Mouse (Mus musculus): ENCODE measurements around the gene Usp2. TPM values are rescaled to one million over a fixed set of nuclear protein-coding genes. Genes with fewer than 3 reads are reported as not detected.

The Usp2 gene
- polyA plus RNA-seq, 1 experiment from 2014 or later, result 12.2 TPM

DNA sequence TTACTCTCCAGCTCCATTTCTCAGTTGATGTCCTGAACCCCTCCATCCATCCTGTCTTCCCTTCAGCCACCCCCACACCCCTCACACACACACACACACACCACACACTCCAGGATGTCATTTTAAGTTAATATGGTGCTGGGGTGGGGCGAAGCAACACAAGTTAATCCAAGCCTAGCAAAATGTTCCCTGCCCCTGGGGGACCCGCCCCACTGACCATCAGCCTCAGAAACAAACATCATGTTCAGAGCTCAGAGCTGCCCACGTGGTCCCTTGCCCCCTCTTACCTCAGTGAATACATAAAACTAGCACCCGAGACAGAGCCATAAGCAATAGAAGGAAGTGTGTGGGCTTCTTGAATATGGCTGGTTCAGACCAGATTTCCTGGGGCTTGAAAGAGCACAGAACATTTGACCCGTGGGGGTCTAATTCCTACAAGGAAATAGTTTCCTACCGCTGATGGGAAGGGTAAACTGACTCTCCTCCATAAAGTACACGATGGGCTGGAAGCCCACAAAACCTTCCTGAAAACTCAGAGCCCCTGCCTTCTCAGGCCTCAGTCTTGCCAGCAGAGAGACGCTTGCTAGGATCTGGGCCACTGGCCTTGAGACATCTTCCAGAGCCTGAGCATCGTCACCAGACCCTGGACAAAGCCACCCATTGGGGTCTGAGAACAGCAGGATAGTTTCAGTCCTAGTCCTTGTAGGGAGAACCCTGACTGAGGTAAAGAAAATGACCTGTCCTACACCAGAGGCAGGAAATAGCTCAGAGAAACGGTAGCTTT, 13.4 kb downstream of the Usp2 start:
- no peak overlapping the region for H3K4me2 ChIP-seq
- no peak for ATAC-seq (ENCODE audit: low FRiP score)
- H3K36me3 ChIP-seq, result no peaks in the 10 kb centered on the region
- no peak overlapping the region for H3K4me3 ChIP-seq
- WGBS, result 81% methylated on average over 10 of the region's 10 CpGs
- no peak overlapping the region for H3K27ac ChIP-seq
- peaks cover 25% of the 10 kb centered on the region for H3K27me3 ChIP-seq
- peaks cover 53% of the 10 kb centered on the region for H3K4me1 ChIP-seq (replicated peaks)
- H3K9me3 ChIP-seq, result no peaks in the 10 kb centered on the region
- H3K9ac ChIP-seq, result no peak overlapping the region

GRCm38 (mm10) chr9:44080953-44081352, 14.1 kb downstream of the Usp2 start:
- 69% methylated on average over 5 of the region's 5 CpGs for WGBS
- peaks cover 53% of the 10 kb centered on the region for H3K4me1 ChIP-seq (replicated peaks)
- H3K36me3 ChIP-seq, result no peaks in the 10 kb centered on the region
- ATAC-seq (ENCODE audit: low FRiP score), result no peak
- H3K27ac ChIP-seq, result no peak overlapping the region
- peaks cover 33% of the 10 kb centered on the region for H3K27me3 ChIP-seq
- H3K4me3 ChIP-seq, result no peak overlapping the region
- H3K4me2 ChIP-seq, result no peak overlapping the region
- H3K9me3 ChIP-seq, result no peaks in the 10 kb centered on the region
- no peak overlapping the region for H3K9ac ChIP-seq

DNA sequence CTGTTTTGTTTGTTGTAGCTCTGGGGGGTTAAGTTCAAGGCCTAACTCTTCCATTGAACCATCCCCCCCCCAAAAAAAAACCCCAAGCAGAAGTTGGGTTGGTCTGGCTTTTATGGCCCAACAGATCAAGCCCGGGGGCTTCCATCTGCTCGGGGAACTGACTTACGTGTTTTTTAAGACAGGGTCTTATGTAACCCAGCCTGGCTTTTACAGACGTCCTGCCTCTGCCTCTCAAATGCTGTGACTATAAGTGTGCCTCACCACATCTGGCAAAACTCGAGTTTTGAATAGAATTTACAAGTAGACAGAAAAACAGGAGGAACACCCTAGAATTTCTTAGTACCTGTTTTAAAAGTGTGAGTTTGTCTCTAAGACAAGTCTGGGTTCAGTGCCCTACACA, 14.8 kb downstream of the Usp2 start:
- Histone ChIP-seq H3K4me1 (replicated peaks) (peaks cover 49% of the 10 kb centered on the region), H3K9ac (no peak overlapping the region), H3K9me3 (no peaks in the 10 kb centered on the region), H3K4me3 (no peak overlapping the region), H3K36me3 (no peaks in the 10 kb centered on the region), H3K27me3 (peaks cover 39% of the 10 kb centered on the region), H3K4me2 (no peak overlapping the region), H3K27ac (no peak overlapping the region)
- 72% methylated on average over 5 of the region's 5 CpGs for WGBS
- no peak for ATAC-seq (ENCODE audit: low FRiP score)

- Histone ChIP-seq H3K36me3 (no peaks in the 10 kb centered on the region), H3K4me2 (no peak overlapping the region), H3K4me3 (no peak overlapping the region), H3K9me3 (no peaks in the 10 kb centered on the region), H3K27me3 (peaks cover 46% of the 10 kb centered on the region), H3K27ac (no peak overlapping the region), H3K9ac (no peak overlapping the region), H3K4me1 (replicated peaks) (peaks cover 43% of the 10 kb centered on the region)
- no peak for ATAC-seq (ENCODE audit: low FRiP score)
- WGBS, result 89% methylated on average over 5 of the region's 5 CpGs
These were observed 15.4 kb downstream of the Usp2 start for GRCm38 (mm10) chr9:44082266-44082665.

- no peak overlapping the region for H3K27ac ChIP-seq
- peaks cover 56% of the 10 kb centered on the region for H3K27me3 ChIP-seq
- no peak for ATAC-seq (ENCODE audit: low FRiP score)
- peak overlapping the region; percentile 56 for H3K4me3 ChIP-seq
- 10% methylated on average over 23 of the region's 23 CpGs for WGBS
- H3K4me2 ChIP-seq, result peak overlapping the region; percentile 98
- no peaks in the 10 kb centered on the region for H3K36me3 ChIP-seq
- no peak overlapping the region; the same call in 1 of the 2 replicates for H3K9ac ChIP-seq
- no peaks in the 10 kb centered on the region for H3K9me3 ChIP-seq
- peaks cover 45% of the 10 kb centered on the region for H3K4me1 ChIP-seq (replicated peaks)
These were observed 16.7 kb downstream of the Usp2 start for GRCm38 (mm10) chr9:44083392-44084121.

GRCm38 (mm10) chr9:44084236-44084635, 17.4 kb downstream of the Usp2 start:
- Histone ChIP-seq H3K9ac (peak overlapping the region; percentile 78), H3K27me3 (peaks cover 62% of the 10 kb centered on the region), H3K4me3 (peak overlapping the region; percentile 56), H3K36me3 (no peaks in the 10 kb centered on the region), H3K4me2 (peak overlapping the region; percentile 98), H3K4me1 (replicated peaks) (peaks cover 39% of the 10 kb centered on the region), H3K9me3 (no peaks in the 10 kb centered on the region), H3K27ac (no peak overlapping the region)
- WGBS, result 3% methylated on average over 14 of the region's 14 CpGs
- no peak for ATAC-seq (ENCODE audit: low FRiP score)

GRCm38 (mm10) chr9:44084659-44085229, 17.9 kb downstream of the Usp2 start:
- H3K4me1 ChIP-seq (replicated peaks), result peaks cover 39% of the 10 kb centered on the region
- no peaks in the 10 kb centered on the region for H3K9me3 ChIP-seq
- peak overlapping the region; percentile 98 for H3K4me2 ChIP-seq
- peak; percentile 66 for ATAC-seq (ENCODE audit: low FRiP score)
- no peak overlapping the region for H3K27ac ChIP-seq
- peak overlapping the region; percentile 78 for H3K9ac ChIP-seq
- H3K4me3 ChIP-seq, result peak overlapping the region; percentile 56
- no peaks in the 10 kb centered on the region for H3K36me3 ChIP-seq
- H3K27me3 ChIP-seq, result peaks cover 67% of the 10 kb centered on the region
- WGBS, result under 1% methylated on average over 62 of the region's 62 CpGs

GRCm38 (mm10) chr9:44085276-44085675, 18.5 kb downstream of the Usp2 start:
- Histone ChIP-seq H3K4me3 (peak overlapping the region; percentile 56), H3K27ac (no peak overlapping the region), H3K27me3 (peaks cover 69% of the 10 kb centered on the region), H3K9me3 (no peaks in the 10 kb centered on the region), H3K9ac (peak overlapping the region; percentile 78), H3K36me3 (no peaks in the 10 kb centered on the region), H3K4me2 (peak overlapping the region; percentile 98), H3K4me1 (replicated peaks) (peaks cover 39% of the 10 kb centered on the region)
- 5% methylated on average over 10 of the region's 10 CpGs for WGBS
- no peak for ATAC-seq (ENCODE audit: low FRiP score)

DNA sequence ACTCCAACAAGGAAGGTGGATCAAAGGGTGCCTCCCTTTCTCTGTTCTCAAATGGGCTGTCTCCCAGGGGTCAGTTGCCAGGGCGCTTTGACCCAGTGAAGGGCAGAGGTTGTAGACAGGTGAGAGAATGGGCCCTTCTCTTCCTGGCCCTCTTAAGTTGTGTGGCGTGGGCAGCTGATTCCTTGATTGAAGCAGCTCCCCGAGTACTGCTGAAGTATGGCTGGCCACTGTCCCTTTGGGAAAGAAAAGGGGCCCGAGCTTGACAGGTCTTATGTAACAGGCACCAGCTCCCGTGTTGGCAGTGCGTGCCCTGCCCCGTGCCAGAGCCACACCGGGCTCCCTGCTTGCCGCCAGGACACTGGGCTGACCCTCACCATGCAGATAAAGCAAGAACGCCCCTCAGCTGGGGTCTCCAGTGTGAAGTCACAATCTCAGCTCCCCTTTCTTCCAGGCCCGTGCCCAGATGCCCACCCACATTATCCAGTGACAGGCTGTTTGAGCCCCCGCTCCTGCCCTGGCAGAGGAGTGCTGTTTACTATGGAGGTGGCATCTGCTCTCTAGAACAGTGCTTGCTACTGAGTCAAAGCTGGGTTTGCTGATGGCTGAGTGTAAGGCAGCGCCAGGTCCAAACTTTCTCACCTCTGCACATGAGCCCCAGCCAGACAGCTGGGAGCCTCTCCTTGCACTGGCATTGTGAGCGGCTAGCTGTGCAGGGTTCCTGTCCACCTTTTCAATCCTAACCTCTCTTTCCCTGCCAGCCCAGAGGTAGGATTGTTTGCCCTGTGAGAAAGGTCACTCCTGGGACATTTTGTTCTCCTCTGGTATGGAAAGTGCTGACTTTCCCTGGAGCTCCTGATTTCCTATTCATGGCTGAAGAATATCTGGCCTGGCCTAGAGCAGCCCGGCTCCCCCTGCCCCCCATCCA, 19.2 kb downstream of the Usp2 start:
- Histone ChIP-seq H3K4me2 (peak overlapping the region; percentile 98), H3K9me3 (no peaks in the 10 kb centered on the region), H3K9ac (no peak overlapping the region), H3K4me1 (replicated peaks) (peaks cover 37% of the 10 kb centered on the region), H3K36me3 (no peaks in the 10 kb centered on the region; the same call in 1 of the 2 replicates), H3K27ac (no peak overlapping the region), H3K4me3 (no peak overlapping the region), H3K27me3 (peaks cover 69% of the 10 kb centered on the region)
- no peak for ATAC-seq (ENCODE audit: low FRiP score)
- WGBS, result 68% methylated on average over 15 of the region's 15 CpGs

DNA sequence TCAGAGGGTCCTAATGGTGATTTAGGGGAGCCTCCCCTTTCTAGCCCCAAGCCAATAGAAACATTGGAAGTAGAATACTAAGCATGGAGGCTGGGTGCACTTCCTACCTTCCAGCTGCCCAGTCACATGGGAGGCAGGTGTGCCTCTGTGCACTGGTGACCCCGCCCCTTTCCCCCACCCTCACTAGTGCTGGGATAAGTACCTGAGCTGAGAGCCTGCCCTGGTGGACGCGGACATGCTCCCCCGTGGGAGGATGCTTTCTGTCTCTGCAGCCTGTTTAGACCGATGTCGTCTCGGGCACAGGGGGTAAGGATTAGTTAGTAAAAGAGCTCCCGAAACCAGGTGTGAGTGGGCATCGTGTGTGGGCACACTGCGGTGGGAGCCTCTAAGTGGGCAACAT, 20.1 kb downstream of the Usp2 start:
- no peak overlapping the region for H3K9ac ChIP-seq
- no peaks in the 10 kb centered on the region for H3K9me3 ChIP-seq
- peaks cover 37% of the 10 kb centered on the region for H3K4me1 ChIP-seq (replicated peaks)
- no peak for ATAC-seq (ENCODE audit: low FRiP score)
- no peak overlapping the region for H3K4me2 ChIP-seq
- H3K27ac ChIP-seq, result no peak overlapping the region
- H3K36me3 ChIP-seq, result no peaks in the 10 kb centered on the region; the same call in 1 of the 2 replicates
- H3K27me3 ChIP-seq, result peaks cover 67% of the 10 kb centered on the region
- 41% methylated on average over 10 of the region's 10 CpGs for WGBS
- no peak overlapping the region for H3K4me3 ChIP-seq

DNA sequence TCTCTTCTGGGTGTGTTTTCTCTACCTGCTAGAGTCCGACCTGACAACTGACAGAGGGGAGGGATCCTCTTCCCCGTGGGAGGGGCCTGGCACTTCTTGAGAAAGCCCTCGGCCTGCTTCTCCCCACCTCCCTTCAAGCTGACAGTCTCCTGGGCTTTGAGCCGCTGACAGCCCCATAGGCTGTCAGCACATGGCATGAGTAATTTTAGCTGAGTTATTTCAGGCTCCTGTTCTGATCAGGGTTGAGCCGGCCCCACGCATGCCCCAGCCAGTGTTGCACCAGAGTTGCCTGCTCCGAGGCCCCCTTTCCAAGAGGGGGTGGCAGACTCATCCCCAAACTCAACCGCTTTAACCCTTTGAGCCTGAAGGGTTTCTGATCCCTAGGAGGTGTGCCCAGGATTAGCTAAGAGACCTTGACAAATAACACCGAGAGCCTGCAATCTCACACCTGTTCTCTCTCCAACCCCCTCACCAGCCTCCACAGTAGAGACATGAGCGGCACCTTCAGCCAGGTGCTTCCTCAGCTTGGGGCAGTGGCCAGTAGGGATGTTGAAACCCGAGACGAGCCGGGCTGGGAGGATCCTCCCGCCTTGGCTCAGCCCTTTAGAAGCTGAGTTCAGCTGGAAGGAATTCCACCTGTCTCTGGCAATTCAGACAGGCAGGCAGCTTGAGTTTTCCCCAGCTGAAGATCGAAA, 21.1 kb downstream of the Usp2 start:
- H3K27me3 ChIP-seq, result peaks cover 62% of the 10 kb centered on the region
- no peak overlapping the region for H3K4me3 ChIP-seq
- H3K4me1 ChIP-seq (replicated peaks), result peaks cover 37% of the 10 kb centered on the region
- H3K9ac ChIP-seq, result peak overlapping the region; percentile 24; the same call in 1 of the 2 replicates
- H3K9me3 ChIP-seq, result no peaks in the 10 kb centered on the region
- H3K4me2 ChIP-seq, result no peak overlapping the region
- no peaks in the 10 kb centered on the region; the same call in 1 of the 2 replicates for H3K36me3 ChIP-seq
- ATAC-seq (ENCODE audit: low FRiP score), result no peak
- WGBS, result 19% methylated on average over 15 of the region's 15 CpGs
- H3K27ac ChIP-seq, result no peak overlapping the region
